Mouse (Mus musculus): ENCODE results near the gene Tom1l2. TPM values are rescaled to one million over a fixed set of nuclear protein-coding genes. Genes with fewer than 3 reads are reported as not detected.
A peak's percentile ranks its signal among the peaks of the same experiment; 100 is the strongest.

The Tom1l2 gene
- polyA plus RNA-seq, 1 experiment from 2014 or later, result 9.0 TPM

DNA sequence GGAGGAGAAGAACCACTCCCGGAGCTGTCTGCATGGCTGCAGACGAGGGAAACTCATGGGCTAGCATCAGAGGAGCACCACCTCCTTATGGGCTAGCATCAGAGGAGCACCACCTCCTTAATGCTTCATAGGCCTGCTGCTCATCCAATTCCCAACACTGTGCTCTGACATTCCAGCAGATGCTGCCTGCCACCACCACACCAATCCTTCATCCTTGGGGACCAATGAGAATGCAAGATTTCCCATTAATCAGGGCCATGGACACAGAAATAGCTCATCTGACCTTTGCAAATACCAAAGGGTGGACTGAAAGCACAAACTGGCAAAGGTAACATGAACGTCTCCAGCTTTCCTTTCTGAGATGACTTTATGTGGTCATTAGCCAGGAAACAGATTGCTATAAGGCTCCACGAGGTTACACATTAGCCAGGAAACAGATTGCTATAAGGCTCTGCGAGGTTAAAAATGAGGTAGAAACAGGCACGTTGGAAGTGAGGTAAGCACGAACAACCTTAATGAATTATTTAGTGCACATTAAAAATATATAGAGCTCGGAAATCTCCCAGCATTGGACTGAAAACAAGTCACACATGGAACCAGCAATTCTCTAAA is 32.2 kb downstream of the Tom1l2 start:
- Histone ChIP-seq H3K4me2 (ENCODE audit: low read depth, low read length) (no peak overlapping the region), H3K27me3 (ENCODE audit: control insufficient read depth, insufficient read depth, low read length) (no peaks in the 10 kb centered on the region), H3K27ac (replicated peaks; ENCODE audit: low read depth, low read length) (no peak overlapping the region), H3K9ac (replicated peaks; ENCODE audit: low read length) (no peak overlapping the region), H3K36me3 (replicated peaks; ENCODE audit: control insufficient read depth, insufficient read depth, low read depth, low read length) (no peaks in the 10 kb centered on the region), H3K4me3 (ENCODE audit: low read depth, low read length) (no peak overlapping the region), H3K9me3 (replicated peaks; ENCODE audit: control insufficient read depth, low read length) (no peaks in the 10 kb centered on the region), H3K4me1 (ENCODE audit: control insufficient read depth, insufficient read depth, low read length) (no peaks in the 10 kb centered on the region)
- DNase-seq (ENCODE audit: low spot score) (no peak), ATAC-seq (replicated peaks; ENCODE audit: insufficient number of reproducible peaks, low FRiP score, low TSS enrichment, low read depth) (no peak)
- WGBS, result 79% methylated on average over 8 of the region's 8 CpGs

DNA sequence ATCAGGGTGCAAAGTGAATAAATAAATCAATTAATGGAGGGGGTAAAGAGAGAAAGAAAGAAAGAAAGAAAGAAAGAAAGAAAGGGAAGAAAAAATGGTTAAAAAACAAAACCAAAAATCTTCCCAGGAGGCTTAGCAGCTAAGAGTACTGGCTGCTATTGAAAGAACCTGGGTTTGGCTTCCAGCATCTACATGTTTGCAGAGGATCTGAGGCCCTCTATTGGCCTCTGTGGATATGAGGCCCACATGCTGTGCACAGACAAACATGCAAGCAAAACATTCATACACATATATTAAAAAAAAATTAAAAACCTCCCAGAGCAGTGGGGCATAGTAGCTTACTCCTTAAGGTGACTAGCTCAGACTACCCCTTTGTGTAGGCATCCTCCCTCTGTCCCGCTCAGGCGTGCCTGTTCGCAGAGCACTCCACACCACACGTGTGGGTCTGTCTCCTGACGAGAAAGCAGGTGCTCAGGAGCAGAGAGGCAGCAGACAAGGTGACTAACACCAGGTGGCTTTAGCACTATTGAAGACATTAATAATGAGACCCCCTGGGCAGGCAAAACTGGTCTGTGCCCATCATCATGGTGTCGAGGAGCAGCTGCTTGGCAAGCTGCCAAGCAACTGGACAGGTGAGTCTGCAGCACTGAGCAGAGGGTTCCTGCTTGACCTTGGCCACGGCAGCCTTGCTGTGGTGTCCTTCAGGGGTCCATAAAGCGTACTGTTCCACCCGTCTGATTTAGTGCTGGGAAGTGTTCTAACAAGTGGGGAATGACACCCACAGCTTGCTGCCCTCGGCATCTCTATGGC is 33.2 kb downstream of the Tom1l2 start:
- ATAC-seq (replicated peaks; ENCODE audit: insufficient number of reproducible peaks, low FRiP score, low TSS enrichment, low read depth) (no peak), DNase-seq (ENCODE audit: low spot score) (no peak)
- no peaks in the 10 kb centered on the region for H3K9me3 ChIP-seq (replicated peaks; ENCODE audit: control insufficient read depth, low read length)
- no peak overlapping the region for H3K4me2 ChIP-seq (ENCODE audit: low read depth, low read length)
- no peaks in the 10 kb centered on the region for H3K36me3 ChIP-seq (replicated peaks; ENCODE audit: control insufficient read depth, insufficient read depth, low read depth, low read length)
- H3K4me1 ChIP-seq (ENCODE audit: control insufficient read depth, insufficient read depth, low read length), result no peaks in the 10 kb centered on the region
- H3K27me3 ChIP-seq (ENCODE audit: control insufficient read depth, insufficient read depth, low read length), result no peaks in the 10 kb centered on the region
- H3K9ac ChIP-seq (replicated peaks; ENCODE audit: low read length), result no peak overlapping the region
- H3K27ac ChIP-seq (replicated peaks; ENCODE audit: low read depth, low read length), result no peak overlapping the region
- 83% methylated on average over 10 of the region's 10 CpGs for WGBS
- H3K4me3 ChIP-seq (ENCODE audit: low read depth, low read length), result no peak overlapping the region

- Histone ChIP-seq H3K9me3 (replicated peaks; ENCODE audit: control insufficient read depth, low read length) (no peaks in the 10 kb centered on the region), H3K27ac (replicated peaks; ENCODE audit: low read depth, low read length) (no peak overlapping the region), H3K4me1 (ENCODE audit: control insufficient read depth, insufficient read depth, low read length) (no peaks in the 10 kb centered on the region), H3K36me3 (replicated peaks; ENCODE audit: control insufficient read depth, insufficient read depth, low read depth, low read length) (no peaks in the 10 kb centered on the region), H3K4me3 (ENCODE audit: low read depth, low read length) (no peak overlapping the region), H3K27me3 (ENCODE audit: control insufficient read depth, insufficient read depth, low read length) (no peaks in the 10 kb centered on the region), H3K4me2 (ENCODE audit: low read depth, low read length) (no peak overlapping the region), H3K9ac (replicated peaks; ENCODE audit: low read length) (no peak overlapping the region)
- ATAC-seq (replicated peaks; ENCODE audit: insufficient number of reproducible peaks, low FRiP score, low TSS enrichment, low read depth) (no peak), DNase-seq (ENCODE audit: low spot score) (no peak)
- 58% methylated on average over 5 of the region's 5 CpGs for WGBS
These were observed 34.0 kb downstream of the Tom1l2 start for GRCm38 (mm10) chr11:60318716-60319115.

DNA sequence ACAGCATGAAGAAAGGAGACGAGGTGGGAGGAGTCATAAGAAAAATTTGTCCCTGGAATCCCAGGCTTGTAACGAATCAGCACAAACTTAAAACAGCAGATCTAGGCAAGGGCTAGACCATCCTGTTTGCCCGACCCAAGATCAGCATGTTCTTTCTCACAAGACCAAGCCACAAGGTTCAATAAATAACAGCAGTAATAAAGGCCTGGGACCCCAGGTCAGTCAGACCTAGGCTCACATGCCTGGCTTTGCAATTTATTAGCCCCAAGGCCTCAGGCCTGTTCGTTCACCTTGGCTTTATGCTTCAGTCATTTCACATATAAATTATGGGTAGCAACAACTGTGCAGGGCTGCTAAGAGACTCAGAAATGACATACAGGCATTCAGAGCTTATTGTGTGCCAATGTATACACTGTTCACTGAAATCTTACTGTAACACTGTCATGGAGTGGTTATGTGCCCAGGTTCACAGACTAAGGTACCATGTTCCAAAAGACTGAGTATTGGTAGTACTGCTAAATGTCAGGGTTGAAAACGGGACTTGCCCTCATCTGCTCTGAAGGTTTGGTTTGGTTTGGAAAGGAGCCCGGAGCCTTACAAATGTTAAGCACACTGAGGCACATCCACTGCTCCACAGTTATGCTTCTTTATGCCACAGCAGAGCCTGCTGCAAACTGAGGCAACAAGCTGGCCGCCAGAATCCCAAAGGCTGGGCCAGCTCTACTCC is 35.2 kb downstream of the Tom1l2 start:
- ATAC-seq (replicated peaks; ENCODE audit: insufficient number of reproducible peaks, low FRiP score, low TSS enrichment, low read depth), result no peak
- H3K4me3 ChIP-seq (ENCODE audit: low read depth, low read length), result no peak overlapping the region
- 81% methylated on average over 7 of the region's 7 CpGs for WGBS
- H3K27ac ChIP-seq (replicated peaks; ENCODE audit: low read depth, low read length), result no peak overlapping the region
- no peak overlapping the region for H3K4me2 ChIP-seq (ENCODE audit: low read depth, low read length)
- H3K9ac ChIP-seq (replicated peaks; ENCODE audit: low read length), result no peak overlapping the region
- H3K36me3 ChIP-seq (replicated peaks; ENCODE audit: control insufficient read depth, insufficient read depth, low read depth, low read length), result no peaks in the 10 kb centered on the region
- H3K9me3 ChIP-seq (replicated peaks; ENCODE audit: control insufficient read depth, low read length), result no peaks in the 10 kb centered on the region
- no peaks in the 10 kb centered on the region for H3K4me1 ChIP-seq (ENCODE audit: control insufficient read depth, insufficient read depth, low read length)
- DNase-seq (ENCODE audit: low spot score), result no peak
- H3K27me3 ChIP-seq (ENCODE audit: control insufficient read depth, insufficient read depth, low read length), result no peaks in the 10 kb centered on the region

GRCm38 (mm10) chr11:60316883-60317282 is 35.8 kb downstream of the Tom1l2 start:
- Histone ChIP-seq H3K4me2 (ENCODE audit: low read depth, low read length) (no peak overlapping the region), H3K4me1 (ENCODE audit: control insufficient read depth, insufficient read depth, low read length) (no peaks in the 10 kb centered on the region), H3K4me3 (ENCODE audit: low read depth, low read length) (no peak overlapping the region), H3K36me3 (replicated peaks; ENCODE audit: control insufficient read depth, insufficient read depth, low read depth, low read length) (no peaks in the 10 kb centered on the region), H3K27me3 (ENCODE audit: control insufficient read depth, insufficient read depth, low read length) (no peaks in the 10 kb centered on the region), H3K27ac (replicated peaks; ENCODE audit: low read depth, low read length) (no peak overlapping the region), H3K9me3 (replicated peaks; ENCODE audit: control insufficient read depth, low read length) (no peaks in the 10 kb centered on the region), H3K9ac (replicated peaks; ENCODE audit: low read length) (no peak overlapping the region)
- ATAC-seq (replicated peaks; ENCODE audit: insufficient number of reproducible peaks, low FRiP score, low TSS enrichment, low read depth) (no peak), DNase-seq (ENCODE audit: low spot score) (no peak)
- WGBS, result 85% methylated on average over 8 of the region's 8 CpGs

- no peak overlapping the region for H3K27ac ChIP-seq (replicated peaks; ENCODE audit: low read depth, low read length)
- WGBS, result 53% methylated on average over 7 of the region's 7 CpGs
- DNase-seq (ENCODE audit: low spot score) (no peak), ATAC-seq (replicated peaks; ENCODE audit: insufficient number of reproducible peaks, low FRiP score, low TSS enrichment, low read depth) (no peak)
- no peak overlapping the region for H3K4me2 ChIP-seq (ENCODE audit: low read depth, low read length)
- no peaks in the 10 kb centered on the region for H3K4me1 ChIP-seq (ENCODE audit: control insufficient read depth, insufficient read depth, low read length)
- H3K4me3 ChIP-seq (ENCODE audit: low read depth, low read length), result no peak overlapping the region
- no peaks in the 10 kb centered on the region for H3K9me3 ChIP-seq (replicated peaks; ENCODE audit: control insufficient read depth, low read length)
- H3K27me3 ChIP-seq (ENCODE audit: control insufficient read depth, insufficient read depth, low read length), result no peaks in the 10 kb centered on the region
- H3K36me3 ChIP-seq (replicated peaks; ENCODE audit: control insufficient read depth, insufficient read depth, low read depth, low read length), result no peaks in the 10 kb centered on the region
- no peak overlapping the region for H3K9ac ChIP-seq (replicated peaks; ENCODE audit: low read length)
These were observed 36.5 kb downstream of the Tom1l2 start for GRCm38 (mm10) chr11:60316250-60316649.

DNA sequence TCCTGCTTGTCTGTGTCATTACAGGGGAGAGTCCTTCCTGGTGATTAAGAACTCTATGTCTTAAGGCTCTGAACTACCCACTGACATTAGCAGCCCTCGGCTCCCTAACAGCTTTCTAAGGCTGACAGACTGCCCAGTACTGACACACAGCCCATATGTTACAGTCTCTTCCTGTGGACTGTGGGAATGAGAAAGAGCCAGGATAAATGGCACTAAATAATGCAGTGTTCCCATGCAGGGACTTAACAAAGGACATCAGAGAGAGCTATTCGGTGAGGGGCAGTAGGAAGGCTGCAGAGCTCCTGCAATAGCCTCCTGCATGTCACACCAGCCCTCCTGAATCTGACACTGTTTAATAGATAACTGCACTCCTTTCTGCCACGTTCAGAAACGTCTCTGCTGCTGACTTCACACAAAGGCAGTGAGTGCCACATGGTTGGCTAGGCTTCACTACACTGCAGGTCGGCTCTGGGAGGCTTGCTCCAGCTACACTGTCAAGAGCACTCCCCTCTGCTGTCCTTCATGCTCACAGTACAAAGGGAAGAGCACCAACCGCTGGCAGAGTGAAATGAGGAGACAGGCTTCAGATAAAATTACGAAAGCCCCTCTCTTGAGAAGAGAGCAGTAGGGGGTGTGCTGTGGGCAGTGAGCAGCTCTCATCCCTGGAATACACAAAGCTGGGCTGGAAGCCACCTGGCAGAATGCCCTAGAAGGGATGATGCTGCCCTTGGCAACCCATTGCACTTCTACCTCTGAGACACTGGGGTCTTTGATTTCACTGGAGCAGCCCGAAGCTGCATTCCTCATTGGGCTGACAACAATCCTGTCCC is 41.5 kb downstream of the Tom1l2 start:
- Histone ChIP-seq H3K27ac (replicated peaks; ENCODE audit: low read depth, low read length) (peak overlapping the region; percentile 15), H3K4me3 (ENCODE audit: low read depth, low read length) (no peak overlapping the region), H3K4me1 (ENCODE audit: control insufficient read depth, insufficient read depth, low read length) (peaks cover 4% of the 10 kb centered on the region), H3K36me3 (replicated peaks; ENCODE audit: control insufficient read depth, insufficient read depth, low read depth, low read length) (no peaks in the 10 kb centered on the region), H3K27me3 (ENCODE audit: control insufficient read depth, insufficient read depth, low read length) (no peaks in the 10 kb centered on the region), H3K9ac (replicated peaks; ENCODE audit: low read length) (no peak overlapping the region; the same call in 1 of the 2 replicates), H3K9me3 (replicated peaks; ENCODE audit: control insufficient read depth, low read length) (no peaks in the 10 kb centered on the region), H3K4me2 (ENCODE audit: low read depth, low read length) (no peak overlapping the region)
- peak; percentile 77; the same call in 1 of the 2 replicates for ATAC-seq (replicated peaks; ENCODE audit: insufficient number of reproducible peaks, low FRiP score, low TSS enrichment, low read depth)
- WGBS, result 17% methylated on average over 8 of the region's 8 CpGs
- no peak for DNase-seq (ENCODE audit: low spot score)
